Mouse (Mus musculus) kidney, adult 9 months (tissue): ENCODE measurements around the gene Selenom.

Experiments
- DNase-seq: peaks from one replicate; pipeline ENCODE4 v3.0.0; 2022

Selenom gene

DNA sequence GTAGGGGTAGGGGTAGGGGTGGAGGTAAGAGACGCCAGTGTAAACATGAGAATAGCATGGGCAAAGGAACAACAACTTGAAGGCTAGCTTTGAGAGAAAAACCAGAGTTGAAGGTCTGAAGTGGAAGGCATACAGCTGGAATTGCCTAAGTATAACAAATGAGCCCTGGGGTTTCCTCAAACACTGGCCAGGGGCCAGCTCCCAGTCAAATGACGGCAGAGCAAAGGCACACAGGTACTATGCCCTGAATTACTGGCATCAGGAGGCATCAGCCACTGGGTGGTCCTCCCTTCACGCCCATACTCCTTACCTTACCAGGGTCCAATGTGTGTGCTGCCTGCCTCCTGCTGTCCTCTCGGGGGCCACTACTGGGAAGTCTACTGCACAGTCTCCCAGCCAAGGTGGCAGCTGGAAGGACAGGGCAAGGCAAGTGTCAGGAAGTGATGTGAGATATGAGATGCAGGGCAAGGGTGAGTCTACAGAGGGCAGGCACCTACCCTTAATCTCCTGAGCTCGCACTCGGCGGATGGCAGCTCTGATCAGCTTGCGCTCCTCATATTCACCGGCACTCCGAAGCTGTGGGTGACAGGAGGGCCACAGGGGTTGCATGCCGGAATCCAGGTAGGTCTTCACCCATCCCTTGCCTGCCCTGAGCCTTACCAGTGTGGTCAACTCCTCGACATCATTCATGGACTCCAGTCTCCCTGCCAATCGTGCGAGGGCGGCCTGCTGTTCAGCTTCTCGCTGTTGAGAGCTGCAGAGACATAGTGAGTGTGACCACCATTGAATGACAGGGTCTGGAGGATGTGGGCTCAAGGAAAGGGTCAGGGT is 17.8 kb downstream of the Selenom start:
- no peak for DNase-seq

DNA sequence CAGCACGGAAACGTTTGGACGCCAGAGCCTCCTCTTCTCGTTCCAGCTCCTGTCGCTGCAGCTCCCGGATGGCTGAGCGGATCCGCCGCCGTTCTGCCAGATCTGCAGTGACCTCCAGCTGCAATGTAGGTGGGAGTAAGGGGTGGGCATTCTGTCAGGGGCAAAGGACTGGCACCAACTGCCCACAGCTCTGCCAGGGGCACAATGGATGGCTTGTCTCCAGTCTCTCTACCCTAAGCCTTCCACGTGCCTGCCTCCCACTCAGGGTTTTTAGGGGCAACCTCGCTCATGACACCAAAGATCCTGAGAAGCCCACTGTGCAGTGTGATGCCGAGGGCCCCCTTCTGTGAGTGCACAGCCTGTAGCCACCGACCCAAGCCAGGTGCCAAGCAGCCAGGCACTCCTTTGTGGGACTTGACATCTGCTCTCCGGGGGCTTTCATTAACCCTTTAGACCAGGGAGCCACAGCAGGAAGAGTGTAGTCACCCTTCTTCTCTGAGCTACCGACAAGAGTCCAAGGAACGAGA is 19.0 kb downstream of the Selenom start:
- DNase-seq, result no peak

DNA sequence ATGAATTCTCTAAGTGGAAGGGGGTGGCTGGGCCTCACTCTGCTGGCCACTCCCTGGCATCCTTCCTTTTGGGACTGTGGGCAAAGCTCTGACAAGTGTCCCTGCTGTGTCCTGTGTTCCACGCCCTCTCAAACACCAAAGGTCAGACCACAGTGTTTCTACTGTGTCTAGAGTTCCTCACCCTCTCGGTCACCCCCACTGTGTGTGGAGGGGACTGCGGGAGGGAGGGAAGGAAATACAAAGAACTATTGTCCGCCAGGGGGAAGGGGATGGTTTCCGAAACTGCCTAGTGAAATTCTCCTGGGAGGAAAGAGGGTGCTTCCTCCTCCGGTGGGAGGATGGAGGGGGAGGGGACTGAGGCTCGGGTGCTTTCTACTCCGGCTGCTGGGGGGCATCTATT is 20.5 kb downstream of the Selenom start:
- no peak for DNase-seq

DNA sequence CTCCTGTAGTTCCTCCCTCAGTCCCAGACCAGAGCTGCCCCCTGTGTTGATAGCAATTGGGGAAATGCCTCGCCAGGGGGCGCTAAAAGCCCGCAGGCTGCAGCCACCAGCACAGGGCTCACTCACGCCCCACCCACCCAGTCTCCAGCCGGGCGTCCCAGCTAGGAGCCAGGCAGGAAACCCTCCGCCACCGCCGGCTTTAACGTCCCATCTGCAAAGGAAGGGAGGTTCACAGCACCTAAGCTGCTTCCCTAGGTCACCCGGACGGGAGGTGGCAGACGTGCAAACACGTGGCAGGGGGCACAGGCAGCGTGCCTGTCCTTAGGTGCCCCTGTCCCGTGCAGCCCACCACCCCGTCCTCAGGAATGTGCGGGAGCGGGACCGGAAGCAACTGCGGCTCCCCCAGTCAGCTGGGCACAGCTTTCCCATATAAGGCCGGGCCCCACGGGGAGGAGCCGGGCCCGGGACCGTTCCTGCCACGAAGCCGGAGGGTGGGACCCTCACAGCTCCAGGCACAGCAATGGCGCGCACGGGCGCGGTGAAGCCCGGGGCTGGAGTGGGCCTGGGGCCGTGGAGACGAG is 21.0 kb downstream of the Selenom start:
- DNase-seq, result peak; percentile 97

DNA sequence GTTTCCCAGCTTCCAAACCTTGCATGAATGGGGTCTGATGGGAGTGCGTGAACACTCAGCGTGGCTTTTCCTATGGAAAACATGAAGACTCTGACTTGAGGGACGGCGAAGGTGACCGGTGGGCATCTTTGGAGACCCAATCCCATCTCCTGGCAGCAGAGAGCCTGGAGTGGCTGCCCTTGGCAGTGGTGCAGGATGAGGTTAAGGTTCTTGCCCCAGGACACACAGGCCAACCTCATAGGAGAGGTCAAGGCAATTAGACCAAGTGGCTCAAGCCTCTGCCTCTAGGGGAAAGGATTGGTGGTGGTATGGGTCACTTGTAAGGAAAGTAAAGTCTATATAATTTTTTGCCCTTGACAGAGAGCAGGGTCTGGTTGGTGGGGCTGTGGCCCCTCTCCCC is 21.6 kb downstream of the Selenom start:
- peak; percentile 57 for DNase-seq

DNA sequence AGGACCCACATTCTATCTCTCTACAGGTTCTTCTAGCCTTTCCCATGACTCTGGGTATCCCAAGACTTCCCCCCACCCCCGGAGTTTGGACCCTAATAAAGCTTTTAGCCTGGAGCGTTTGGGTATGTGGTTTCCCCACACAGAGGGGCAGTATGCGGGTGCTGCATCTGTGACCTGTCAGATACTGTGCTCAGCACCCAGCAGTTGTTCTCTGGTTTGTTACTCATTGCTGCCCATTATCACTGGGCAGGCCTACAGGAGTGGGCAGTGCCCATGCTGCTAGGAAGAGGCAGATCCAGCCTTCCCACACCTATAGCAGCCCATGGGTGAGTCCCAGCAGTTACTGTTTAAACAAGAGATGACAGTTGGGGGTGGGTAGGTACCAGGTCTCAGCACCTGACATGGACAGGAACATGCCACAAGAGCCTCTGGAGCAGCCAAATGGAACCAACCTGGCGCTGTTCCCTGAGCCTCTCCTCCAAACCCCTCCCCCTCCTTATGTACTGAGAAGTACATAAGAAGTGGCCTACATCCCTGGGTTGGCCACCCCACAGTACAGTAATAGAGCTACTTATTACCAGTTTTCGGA is 22.4 kb downstream of the Selenom start:
- DNase-seq, result peak; percentile 97

DNA sequence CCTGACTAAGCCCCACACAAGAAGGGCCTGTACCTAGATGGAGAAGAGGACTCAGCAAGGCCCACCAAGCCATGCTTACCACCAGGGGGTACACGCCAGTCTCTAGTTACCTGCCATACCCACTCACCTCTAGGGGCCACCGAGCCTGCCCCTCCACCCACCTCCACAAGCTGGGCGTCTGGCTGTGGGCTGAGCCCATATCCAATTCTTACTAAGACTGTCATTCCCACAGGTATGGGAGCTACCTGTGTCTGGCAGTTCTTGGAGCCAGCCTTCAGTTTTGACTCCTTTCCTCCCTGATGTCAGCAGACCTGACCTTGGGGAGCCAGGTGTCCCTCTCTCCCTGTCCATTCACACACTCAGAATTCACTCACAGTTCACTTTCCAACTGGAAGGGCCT is 23.2 kb downstream of the Selenom start:
- no peak for DNase-seq

DNA sequence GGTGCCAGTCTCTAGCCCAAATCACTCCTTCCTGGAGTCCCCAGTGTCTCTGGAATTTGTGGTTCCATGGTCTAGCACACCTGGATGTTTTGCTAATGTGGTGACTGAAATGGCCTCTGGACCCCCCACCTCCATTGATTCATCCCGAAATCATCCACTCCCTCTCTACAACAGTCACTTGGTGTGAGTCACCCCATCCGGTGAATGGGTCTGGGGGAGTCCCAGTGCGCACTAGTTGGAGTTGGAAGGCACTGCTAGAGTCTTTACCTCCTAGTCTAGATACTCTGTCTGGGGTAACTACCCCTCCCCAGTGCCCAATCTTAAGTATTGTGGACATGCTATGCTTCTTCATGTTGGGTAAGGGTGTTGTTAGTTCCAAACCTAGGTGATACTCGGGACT is 23.9 kb downstream of the Selenom start:
- no peak for DNase-seq

DNA sequence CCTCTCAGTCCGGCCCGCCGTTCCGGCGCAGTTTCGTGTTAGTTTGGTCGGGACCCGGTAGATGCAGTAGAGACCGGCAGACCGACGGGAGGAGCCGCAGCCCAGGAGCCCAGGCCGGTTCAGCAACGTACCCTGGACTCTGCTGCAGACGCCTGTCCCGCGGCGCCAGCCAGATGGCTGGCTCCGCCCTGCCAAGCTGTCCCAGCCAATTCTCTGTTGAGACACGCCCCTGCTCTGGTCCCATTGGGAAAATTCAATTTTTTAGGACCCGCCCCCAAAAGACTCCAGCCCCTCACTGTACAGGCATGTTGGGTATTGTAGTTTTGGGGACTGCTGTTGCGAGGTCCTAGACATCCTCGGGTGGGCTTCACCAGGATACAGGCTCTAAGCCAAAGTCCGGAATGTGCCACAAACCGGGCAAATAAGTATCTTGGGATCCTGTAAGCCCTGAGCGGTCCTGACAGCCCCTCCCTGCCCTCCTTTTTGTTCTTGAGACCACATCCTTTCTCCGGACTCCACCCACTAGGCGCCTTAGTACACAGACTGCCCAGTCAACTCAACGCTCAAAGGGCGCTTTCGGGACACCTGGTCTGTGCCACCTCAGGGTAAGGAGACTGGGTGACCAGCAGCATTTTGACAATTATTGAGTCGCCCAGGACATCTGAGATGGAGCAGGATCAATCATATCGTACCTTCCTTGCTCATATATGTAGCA is 24.8 kb downstream of the Selenom start:
- peak; percentile 99 for DNase-seq

DNA sequence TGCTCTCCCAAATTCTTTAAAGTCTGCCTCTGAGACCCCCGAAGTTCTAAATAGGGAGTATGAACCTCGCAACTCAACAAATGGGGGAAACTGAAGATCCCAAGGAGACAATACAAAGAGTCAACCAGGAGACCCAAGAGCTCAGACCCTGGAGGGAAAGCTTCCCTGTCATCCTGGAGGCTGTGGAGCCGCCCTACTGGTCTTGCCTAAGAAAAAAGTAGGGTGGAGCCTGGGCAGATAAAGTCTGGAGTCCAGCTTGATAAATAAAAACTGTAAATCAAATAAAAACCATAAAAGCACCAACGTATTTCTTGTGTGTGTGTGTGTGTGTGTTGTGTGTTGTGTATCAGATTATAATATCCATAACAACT is 25.3 kb downstream of the Selenom start:
- no peak for DNase-seq

DNA sequence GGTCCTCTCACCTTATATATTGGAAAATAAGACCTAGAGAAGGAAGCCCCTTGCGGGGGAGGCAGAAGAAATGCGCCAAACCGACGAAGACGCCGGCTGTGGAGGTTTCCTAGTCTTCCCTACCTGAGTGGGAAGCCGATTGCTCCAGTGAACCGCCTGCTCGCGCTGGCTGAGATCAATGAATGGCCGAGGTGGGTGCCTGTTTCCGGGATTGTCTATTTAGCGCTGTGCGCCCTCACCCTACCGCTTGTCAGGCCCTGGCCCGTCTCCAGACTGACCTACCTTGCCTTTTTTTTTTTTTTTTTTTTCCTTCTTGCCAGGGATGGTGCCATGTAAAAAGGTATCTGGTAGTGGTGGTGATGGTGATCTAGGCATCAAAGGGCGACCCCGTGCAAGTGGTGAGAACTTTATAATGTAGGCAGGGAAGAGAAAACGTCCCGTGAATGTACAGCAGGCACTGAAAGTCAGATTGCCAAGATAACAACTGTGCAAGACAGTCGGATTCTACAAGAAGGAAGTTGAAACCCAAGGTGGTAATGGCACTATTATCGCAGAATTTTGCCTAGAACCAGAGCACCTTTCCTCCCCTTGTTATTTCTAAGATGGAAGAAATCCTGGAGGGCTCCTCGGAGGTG is 26.1 kb downstream of the Selenom start, which contains the start of gene Smtn:
Gene Smtn, minus strand, starts transcription at position 162 of the 635 bp plus-strand sequence.
- DNase-seq, result no peak

DNA sequence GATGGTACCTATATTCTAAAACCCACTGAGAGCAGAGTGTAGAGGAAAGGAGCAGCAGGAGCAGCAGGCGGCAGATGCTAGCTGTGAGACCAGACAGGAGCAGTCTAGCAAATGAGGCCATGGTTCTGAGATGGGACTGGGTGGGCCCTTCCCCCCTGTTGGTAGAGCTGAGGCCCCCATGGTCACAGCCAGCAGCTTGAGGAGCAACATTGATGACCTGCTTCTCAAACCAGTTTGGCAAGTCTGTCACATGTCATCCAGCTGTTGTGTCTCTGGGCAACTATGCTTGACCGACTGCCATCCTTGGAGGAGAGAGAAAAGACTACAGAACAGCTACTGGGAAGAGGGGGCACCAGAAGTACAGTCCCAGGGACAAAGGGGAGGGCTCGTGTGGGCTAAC is 27.4 kb downstream of the Selenom start:
- no peak for DNase-seq

DNA sequence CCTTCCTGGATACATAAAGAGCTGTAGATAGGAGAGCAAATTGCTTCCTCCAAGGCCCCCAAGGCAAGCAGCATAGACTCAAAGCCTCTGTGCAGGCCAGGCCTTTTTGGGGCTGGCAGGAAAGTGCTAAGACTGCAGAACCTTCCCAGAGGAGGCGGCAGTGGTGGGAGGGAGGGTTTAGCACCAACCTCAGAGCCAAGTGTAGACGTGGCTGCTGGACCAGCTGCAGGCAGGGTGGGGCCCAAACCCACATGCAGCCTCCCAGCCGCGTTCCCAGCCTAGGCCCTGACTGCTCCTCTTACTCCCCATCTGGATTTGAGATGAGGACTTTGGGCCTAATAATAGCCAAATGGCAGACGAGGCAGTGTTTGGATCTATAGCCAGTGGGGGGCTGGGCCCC is 28.5 kb downstream of the Selenom start:
- DNase-seq, result no peak

DNA sequence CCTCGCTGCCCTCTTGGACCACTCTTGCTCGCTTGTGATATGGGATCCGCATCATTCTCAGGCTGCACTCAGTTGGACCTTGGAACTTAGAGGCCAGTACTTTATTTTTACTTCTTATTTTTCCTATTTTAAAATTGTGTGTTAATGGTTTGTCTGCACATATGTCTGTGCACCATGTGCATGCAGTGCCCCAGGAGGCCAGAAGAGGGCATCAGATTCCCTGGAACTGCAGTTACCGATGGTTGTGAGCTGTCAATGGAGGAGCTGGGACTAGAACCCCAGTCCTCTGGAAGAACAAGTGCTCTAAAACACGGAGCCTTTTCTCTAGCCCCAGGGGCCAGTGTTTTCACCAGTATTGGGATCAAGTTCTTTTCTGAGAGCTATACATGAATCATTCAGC is 29.9 kb downstream of the Selenom start:
- no peak for DNase-seq

DNA sequence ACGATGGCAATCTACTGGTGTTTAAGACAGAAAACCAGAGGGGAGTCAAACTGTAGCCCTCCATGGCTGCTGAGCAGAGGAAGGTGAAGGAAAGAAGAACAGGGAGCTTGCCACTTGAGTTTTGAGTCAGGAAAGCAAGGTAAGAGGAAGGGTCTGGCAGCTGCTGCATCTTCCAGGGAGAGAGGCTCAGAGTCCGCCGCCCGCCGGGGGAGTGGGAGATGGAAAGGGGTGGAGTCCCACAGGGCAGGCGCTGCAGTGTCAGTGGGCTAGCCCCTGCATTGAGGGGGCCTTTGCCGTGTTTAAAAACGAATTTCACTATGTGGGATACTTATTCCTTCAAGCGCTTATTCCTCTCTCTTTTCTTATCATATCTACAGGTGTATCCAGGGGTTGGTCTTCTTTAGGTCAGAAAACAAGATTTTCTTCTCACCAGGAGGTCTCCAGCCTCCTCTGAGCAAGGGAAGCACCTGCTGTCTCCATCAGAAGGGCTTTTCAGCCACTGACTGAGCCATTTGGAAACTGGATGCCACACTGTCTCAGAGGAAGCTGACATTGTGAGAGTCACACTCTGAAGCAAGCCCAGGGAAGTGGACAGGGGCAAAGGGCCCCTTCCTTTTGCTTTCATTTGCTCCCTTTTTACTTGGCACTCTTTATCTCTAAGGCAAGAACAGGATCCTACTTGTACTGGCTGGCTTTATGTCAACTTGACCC is 31.2 kb downstream of the Selenom start:
- DNase-seq, result no peak

DNA sequence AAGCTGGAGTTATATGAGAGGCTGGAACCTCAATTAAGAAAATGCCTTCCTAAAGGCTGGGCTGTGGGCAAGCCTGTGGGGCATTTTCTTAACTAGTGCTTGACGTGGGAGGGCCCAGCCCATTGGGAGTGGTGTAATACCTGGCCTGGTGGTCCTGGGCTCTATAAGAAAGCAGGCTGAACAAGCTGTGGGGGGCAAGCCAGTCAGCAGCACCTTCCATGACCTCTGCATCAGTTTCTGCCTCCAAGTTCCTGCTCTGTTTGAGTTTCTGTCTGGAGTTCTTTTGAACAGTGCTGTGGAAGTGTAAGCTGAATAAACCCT is 31.7 kb downstream of the Selenom start:
- DNase-seq, result no peak

DNA sequence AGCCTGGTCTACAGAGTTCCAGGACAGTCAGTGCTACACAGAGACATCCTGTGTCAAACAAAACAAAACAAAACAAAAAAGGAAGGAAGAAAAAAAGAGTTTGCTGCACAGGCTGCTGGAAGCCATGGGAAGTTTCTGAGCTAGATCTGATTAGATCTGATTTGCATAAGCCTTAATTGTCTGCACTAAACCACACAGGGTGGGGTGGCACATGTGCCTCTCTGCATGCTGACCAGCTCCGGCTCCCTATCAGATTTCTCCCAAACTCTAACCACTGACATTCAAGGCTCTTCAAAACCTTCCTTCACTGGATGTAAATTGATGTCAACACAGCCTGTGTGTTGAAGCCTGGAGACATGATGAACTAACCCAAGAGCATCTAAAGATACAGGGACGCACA is 32.6 kb downstream of the Selenom start:
- DNase-seq, result no peak

DNA sequence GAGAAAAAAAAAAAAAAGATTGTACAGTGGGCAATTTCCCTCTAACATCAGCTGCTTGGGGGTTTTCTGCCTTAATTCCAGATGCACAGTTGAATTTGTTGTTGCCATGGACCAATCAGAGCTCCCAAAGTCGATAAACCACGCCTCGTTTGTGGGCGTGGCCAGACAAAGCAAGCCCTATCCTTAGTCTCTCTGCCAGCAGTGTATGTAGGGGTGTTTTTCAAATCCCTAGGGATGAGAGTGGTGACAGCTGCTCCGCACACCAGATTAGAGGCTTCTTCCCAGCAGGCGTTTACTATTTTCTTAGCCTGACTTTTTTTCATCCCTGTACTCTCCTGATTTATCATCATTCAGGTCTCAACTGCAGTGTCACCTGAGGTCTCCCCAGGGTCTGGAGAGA is 33.5 kb downstream of the Selenom start:
- DNase-seq, result no peak

DNA sequence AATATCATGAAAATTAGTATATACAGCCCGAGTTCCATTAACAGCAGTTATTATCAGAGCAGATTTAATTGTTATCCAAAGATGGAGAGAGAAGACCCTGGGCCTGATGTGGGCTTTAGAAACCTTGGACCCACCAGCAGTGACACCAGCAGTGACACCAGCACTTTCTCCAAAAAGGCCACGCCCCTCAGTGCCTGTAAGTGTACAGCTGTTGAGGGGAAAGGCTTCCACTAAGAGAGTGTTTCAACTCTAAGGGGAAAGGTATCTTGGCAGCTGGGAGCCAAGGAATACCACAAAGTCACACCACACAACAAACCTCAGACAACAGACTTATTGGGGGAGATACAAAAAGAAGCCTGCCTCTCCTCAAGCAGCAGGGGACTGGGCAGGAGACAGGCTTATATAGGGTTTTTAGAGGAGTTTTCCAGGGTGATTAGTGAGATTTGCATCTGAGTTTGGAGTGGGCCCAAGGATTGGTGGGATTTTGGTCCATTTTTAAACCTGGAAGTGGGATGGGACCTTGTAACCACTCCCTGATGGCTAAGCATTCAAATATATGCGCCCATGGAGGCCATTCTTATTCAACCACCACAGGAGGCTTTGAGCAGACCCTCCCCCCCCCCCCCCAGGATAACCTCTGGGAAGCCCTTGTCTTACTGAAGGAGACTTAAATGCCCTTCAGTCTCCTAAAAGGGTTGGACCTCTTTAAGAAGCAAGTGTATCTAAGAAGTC is 34.2 kb downstream of the Selenom start:
- DNase-seq, result no peak

DNA sequence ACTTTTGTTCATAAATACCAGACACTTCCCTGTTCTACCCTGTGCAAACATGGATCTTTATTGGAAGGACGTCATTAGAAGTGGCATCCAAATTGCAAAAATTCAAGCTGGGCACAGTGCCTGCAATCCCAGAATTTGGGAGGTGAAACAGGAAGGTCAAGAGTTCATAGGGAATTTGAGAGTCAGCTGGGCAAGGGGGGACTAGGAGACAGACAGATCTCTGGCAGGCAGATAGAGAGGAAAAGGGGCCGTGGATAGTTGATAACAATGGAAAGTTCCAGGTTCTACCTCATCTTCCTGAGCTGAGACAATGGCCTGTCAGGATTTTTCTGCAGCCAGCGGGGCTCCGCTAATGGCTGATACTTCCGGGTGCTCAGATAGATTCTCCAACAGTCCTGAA is 35.3 kb downstream of the Selenom start:
- DNase-seq, result peak; percentile 61

DNA sequence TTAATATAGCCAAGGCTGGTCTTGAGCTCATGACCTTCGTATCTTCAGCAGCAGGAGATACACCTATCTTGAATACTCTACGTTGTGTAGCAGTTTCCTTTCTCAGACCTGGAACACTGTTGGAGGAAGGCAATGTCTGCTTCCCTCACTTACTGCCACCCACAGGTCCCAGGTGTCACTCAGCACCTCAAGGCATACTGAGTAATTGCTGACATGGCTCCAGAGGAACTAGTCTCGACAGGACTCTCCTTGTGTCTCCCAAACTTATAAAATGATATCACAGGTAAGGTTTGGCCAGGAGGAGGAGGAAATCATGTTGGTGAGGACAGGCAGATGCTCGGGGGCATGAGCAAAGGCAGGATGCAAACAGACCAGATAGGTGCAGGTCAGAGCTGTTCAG is 40.5 kb downstream of the Selenom start:
- no peak for DNase-seq

DNA sequence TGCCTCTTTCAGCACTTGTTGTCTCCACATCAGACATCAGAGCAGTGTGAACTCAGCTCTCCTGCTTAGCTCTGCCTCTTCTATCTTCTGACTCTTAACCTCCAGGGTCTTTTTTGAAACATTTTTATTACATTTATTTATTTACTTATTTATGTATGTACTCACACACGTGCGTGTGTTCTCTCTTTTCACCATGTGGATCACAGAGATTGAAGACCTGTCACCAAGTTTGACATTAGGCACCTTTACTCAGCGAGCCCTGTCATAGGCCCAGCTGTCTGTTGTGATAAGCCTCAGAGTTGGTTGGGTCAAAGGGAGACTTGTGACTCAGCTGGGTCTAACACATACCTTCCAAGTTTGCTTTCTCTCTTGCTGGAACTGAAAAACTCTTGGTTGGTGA is 43.4 kb downstream of the Selenom start:
- DNase-seq, result no peak
